Comparison of ENCODE assay signal across 9 mouse cellular contexts in genomic region chr5:74974726-74975411, GRCm38 (mm10).
A peak's percentile ranks its signal among the peaks of the same experiment; 100 is the strongest.
DNase-seq lines count a peak whose midpoint lies in the region; ATAC-seq lines count a peak whose summit lies in the region.
"Had no signal": no experiment of that assay in that cellular context is flagged by ENCODE, and none has a peak within 500 bp of the region (broad histone marks: within the 10 kb centered on the region; RNA-seq: fewer than 3 reads in every experiment).

No protein-coding gene starts in this region.

- H3K9ac ChIP-seq in embryonic facial prominence, embryonic 13.5 days = no peak overlapping the region
- 0 out of 2 replicates have a peak overlapping the region, but pooled peaks have one; percentile 18 for H3K9ac ChIP-seq in limb, embryonic 12.5 days (replicated peaks)
- H3K9ac ChIP-seq: midbrain, embryonic 12.5 days had no signal

- H3K9me3 ChIP-seq in embryonic facial prominence, embryonic 13.5 days = no peaks in the 10 kb centered on the region
- H3K9me3 ChIP-seq in limb, embryonic 12.5 days = no peaks in the 10 kb centered on the region
- H3K9me3 ChIP-seq: midbrain, embryonic 12.5 days had no signal

- peak; percentile 6 for DNase-seq in cerebellum, adult 9-11 months
- no peak for DNase-seq in cerebellum, adult 8-10 months
- DNase-seq in 3134 (ENCODE audit: extremely low read depth, insufficient read length, low spot score) = peak; percentile 93
- peak; percentile 88 for DNase-seq in heart, postnatal 36 days
- DNase-seq in ovary, postnatal 14 days (ENCODE audit: low spot score) = peak; percentile 80

- H3K4me1 ChIP-seq in embryonic facial prominence, embryonic 13.5 days = peaks cover 24% of the 10 kb centered on the region
- H3K4me1 ChIP-seq in limb, embryonic 12.5 days (replicated peaks) = peaks cover 31% of the 10 kb centered on the region

- H3K4me3 ChIP-seq in embryonic facial prominence, embryonic 13.5 days = no peak overlapping the region
- H3K4me3 ChIP-seq in limb, embryonic 12.5 days (replicated peaks) = no peak overlapping the region
- H3K4me3 ChIP-seq: midbrain, embryonic 12.5 days had no signal

- H3K27ac ChIP-seq in embryonic facial prominence, embryonic 13.5 days = 0 out of 2 replicates have a peak overlapping the region, but pooled peaks have one; percentile 48
- H3K27ac ChIP-seq in limb, embryonic 12.5 days = peak overlapping the region; percentile 85
- H3K27ac ChIP-seq: midbrain, embryonic 12.5 days had no signal

- no peak for ATAC-seq in embryonic facial prominence, embryonic 13.5 days (ENCODE audit: insufficient number of reproducible peaks, insufficient read depth, low FRiP score, low TSS enrichment, low read depth)
- no peak for ATAC-seq in limb, embryonic 12.5 days (ENCODE audit: insufficient number of reproducible peaks, insufficient read depth, low FRiP score, low TSS enrichment, low read depth)
- no peak for ATAC-seq in CD4-positive, CD25-positive, alpha-beta regulatory T cell, adult 4 months

- H3K36me3 ChIP-seq in embryonic facial prominence, embryonic 13.5 days = no peaks in the 10 kb centered on the region
- no peaks in the 10 kb centered on the region for H3K36me3 ChIP-seq in limb, embryonic 12.5 days
- H3K36me3 ChIP-seq: midbrain, embryonic 12.5 days had no signal

- peaks cover 9% of the 10 kb centered on the region; the same call in 1 of the 2 replicates for H3K27me3 ChIP-seq in embryonic facial prominence, embryonic 13.5 days
- H3K27me3 ChIP-seq in limb, embryonic 12.5 days = peaks cover 3% of the 10 kb centered on the region; the same call in 1 of the 2 replicates

- 40% methylated on average over 12 of the region's 12 CpGs for WGBS in embryonic facial prominence, embryonic 13.5 days
- WGBS in limb, embryonic 12.5 days = 48% methylated on average over 12 of the region's 12 CpGs

- intact Hi-C loops in heart, postnatal 36 days (cut with DNase I) = loop anchor here (2.0 kb wide), 1 partner anchor 70 kb away; the partner anchor contains the start of gene Chic2

- no peak overlapping the region for H3K4me2 ChIP-seq in embryonic facial prominence, embryonic 13.5 days
- peak overlapping the region; percentile 24; the same call in 1 of the 2 replicates for H3K4me2 ChIP-seq in limb, embryonic 12.5 days
- H3K4me2 ChIP-seq: midbrain, embryonic 12.5 days had no signal
